Mouse (Mus musculus): ENCODE measurements around the gene Stx6. TPM values are rescaled to one million over a fixed set of nuclear protein-coding genes. Genes with fewer than 3 reads are reported as not detected.

The Stx6 gene
- polyA plus RNA-seq, 1 experiment from 2014 or later = 62.8 TPM

DNA sequence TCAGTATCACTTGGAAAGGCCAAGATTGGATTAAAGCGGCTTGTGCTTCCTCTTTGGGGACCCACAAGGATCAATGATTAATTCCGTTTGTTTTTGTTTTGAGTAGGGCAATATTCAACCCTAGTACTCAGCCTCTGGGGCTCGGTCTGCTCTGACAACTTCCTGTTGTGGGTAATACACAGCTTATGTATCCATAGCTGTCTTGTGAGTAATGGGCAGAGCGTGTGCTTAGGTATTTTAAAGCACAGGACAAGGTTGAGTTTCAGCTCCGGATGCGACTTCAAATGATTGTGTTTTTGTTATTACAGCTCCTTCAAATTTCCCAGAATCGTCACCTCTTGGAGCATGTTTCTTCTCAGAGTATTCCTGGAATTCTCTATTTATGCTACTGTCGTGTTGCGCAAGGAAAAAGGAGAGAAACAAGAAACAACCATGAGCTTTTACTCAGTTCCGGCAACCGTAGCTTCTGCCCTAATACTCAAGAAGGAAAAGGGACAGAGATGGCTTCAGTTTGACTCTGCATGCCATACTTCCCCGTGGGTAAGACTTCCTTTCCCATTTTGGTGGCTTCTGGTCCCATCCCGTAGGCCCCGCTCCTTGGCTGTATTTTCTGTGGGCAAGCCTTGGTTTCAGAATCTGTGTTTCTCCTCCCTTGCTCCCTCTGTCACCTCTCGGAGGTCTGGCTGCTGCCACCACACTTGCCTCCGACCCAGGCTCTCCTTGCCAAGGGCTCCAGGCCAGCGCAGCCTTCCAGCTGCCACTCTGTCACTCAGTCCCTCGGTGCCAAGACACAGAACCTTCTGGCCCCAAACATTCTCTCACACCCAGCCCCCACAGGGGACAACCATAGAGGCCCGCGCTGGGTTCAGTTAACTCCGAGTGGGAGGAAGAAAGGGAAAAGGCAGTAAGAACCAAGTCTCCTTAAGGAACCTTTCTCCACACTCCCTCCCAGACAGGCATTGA is 36.3 kb upstream of the Stx6 start:
- H3K4me3 ChIP-seq (ENCODE audit: low read depth, low read length) = no peak overlapping the region
- ATAC-seq (replicated peaks; ENCODE audit: insufficient number of reproducible peaks, low FRiP score, low TSS enrichment) = no peak
- no peaks in the 10 kb centered on the region for H3K36me3 ChIP-seq (ENCODE audit: control insufficient read depth, insufficient read depth, low read length)
- no peaks in the 10 kb centered on the region for H3K27me3 ChIP-seq (ENCODE audit: control insufficient read depth, insufficient read depth, low read length)
- no peak overlapping the region for H3K4me2 ChIP-seq
- H3K4me1 ChIP-seq (ENCODE audit: control insufficient read depth, insufficient read depth, low read length) = no peaks in the 10 kb centered on the region
- H3K9ac ChIP-seq (ENCODE audit: low read depth, low read length) = no peak overlapping the region
- H3K9me3 ChIP-seq (replicated peaks; ENCODE audit: control insufficient read depth, low read length) = no peaks in the 10 kb centered on the region
- 76% methylated on average over 21 of the region's 21 CpGs for WGBS (ENCODE audit: insufficient replicate concordance)
- H3K27ac ChIP-seq (ENCODE audit: low read depth, low read length) = no peak overlapping the region

DNA sequence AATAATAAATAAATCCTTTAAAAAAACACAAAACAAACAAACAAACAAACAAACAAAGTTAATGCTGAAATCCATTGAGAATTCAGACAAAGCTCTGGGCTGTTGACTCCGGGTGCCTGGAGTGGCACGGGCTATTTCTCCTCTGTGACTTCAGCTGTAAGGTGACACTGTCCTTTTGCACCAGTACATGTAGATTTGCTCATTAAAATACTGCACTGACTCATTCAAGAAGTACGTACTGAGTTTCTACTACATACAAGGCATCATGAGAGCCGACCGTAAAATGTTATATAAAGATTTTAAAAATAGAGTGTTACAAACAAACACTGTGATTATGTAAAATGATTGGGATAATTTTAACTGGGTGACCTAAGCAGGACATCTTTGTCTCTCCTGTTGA is 34.1 kb upstream of the Stx6 start:
- Histone ChIP-seq H3K4me1 (ENCODE audit: control insufficient read depth, insufficient read depth, low read length) (no peaks in the 10 kb centered on the region), H3K27me3 (ENCODE audit: control insufficient read depth, insufficient read depth, low read length) (no peaks in the 10 kb centered on the region), H3K4me2 (no peak overlapping the region), H3K4me3 (ENCODE audit: low read depth, low read length) (no peak overlapping the region), H3K9me3 (replicated peaks; ENCODE audit: control insufficient read depth, low read length) (no peaks in the 10 kb centered on the region), H3K36me3 (ENCODE audit: control insufficient read depth, insufficient read depth, low read length) (no peaks in the 10 kb centered on the region), H3K9ac (ENCODE audit: low read depth, low read length) (no peak overlapping the region), H3K27ac (ENCODE audit: low read depth, low read length) (no peak overlapping the region)
- 88% methylated on average over 5 of the region's 5 CpGs for WGBS (ENCODE audit: insufficient replicate concordance)
- no peak for ATAC-seq (replicated peaks; ENCODE audit: insufficient number of reproducible peaks, low FRiP score, low TSS enrichment)

DNA sequence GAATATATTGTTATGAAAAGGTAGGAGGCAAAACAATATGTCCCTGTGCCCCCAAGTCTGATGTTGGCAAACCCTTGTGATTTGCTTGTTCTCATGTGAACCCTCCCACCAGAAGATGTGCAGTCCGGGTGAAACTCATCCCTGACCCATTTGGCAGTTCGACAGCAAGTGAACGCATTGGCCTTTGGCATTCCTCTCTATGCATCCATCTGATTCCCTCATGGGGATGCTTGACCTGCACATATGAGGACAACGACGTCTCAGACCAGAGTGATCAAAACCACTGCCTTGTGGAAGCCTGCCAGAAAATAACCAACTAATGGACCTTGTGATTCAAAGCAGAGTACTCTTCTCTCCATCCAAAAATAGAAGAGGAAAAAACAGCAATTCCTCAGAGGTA is 31.8 kb upstream of the Stx6 start:
- no peak for ATAC-seq (replicated peaks; ENCODE audit: insufficient number of reproducible peaks, low FRiP score, low TSS enrichment)
- WGBS (ENCODE audit: insufficient replicate concordance) = 77% methylated on average over 5 of the region's 5 CpGs
- H3K27me3 ChIP-seq (ENCODE audit: control insufficient read depth, insufficient read depth, low read length) = no peaks in the 10 kb centered on the region

DNA sequence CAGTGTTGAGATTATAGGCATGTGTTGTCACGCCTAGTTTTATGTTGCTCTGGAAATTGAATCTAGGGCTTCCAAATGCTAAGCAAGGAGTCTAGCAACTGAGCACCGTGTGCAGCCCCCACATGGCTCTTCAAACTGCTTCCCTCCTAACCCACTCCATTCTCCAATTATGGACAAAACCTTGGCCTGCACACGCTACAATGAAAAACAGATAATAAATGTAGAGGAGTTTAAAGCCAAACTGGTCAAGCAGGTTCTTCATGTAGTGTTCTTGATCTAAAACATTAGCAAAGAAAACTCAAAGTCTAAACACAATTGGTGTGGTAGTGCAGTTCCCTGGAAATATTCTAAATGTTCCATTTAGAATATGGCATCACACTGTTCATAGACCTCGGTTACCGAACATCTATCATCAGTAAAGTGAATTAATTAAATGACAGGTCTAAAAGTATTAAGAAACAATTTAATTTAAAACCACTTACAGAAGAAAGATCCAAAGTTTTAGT is 31.0 kb upstream of the Stx6 start:
- no peak overlapping the region for H3K9ac ChIP-seq (ENCODE audit: low read depth, low read length)
- H3K4me1 ChIP-seq (ENCODE audit: control insufficient read depth, insufficient read depth, low read length) = no peaks in the 10 kb centered on the region
- H3K27ac ChIP-seq (ENCODE audit: low read depth, low read length) = no peak overlapping the region
- no peaks in the 10 kb centered on the region for H3K9me3 ChIP-seq (replicated peaks; ENCODE audit: control insufficient read depth, low read length)
- H3K4me3 ChIP-seq (ENCODE audit: low read depth, low read length) = no peak overlapping the region
- no peaks in the 10 kb centered on the region for H3K27me3 ChIP-seq (ENCODE audit: control insufficient read depth, insufficient read depth, low read length)
- no peak overlapping the region for H3K4me2 ChIP-seq
- WGBS (ENCODE audit: insufficient replicate concordance) = 87% methylated on average over 5 of the region's 5 CpGs
- ATAC-seq (replicated peaks; ENCODE audit: insufficient number of reproducible peaks, low FRiP score, low TSS enrichment) = no peak
- H3K36me3 ChIP-seq (ENCODE audit: control insufficient read depth, insufficient read depth, low read length) = no peaks in the 10 kb centered on the region

More for the DNA sequence above, 31.8 kb upstream of the Stx6 start:
- Histone ChIP-seq H3K4me3 (ENCODE audit: low read depth, low read length) (no peak overlapping the region), H3K27ac (ENCODE audit: low read depth, low read length) (no peak overlapping the region), H3K9me3 (replicated peaks; ENCODE audit: control insufficient read depth, low read length) (no peaks in the 10 kb centered on the region), H3K36me3 (ENCODE audit: control insufficient read depth, insufficient read depth, low read length) (no peaks in the 10 kb centered on the region), H3K4me2 (no peak overlapping the region), H3K4me1 (ENCODE audit: control insufficient read depth, insufficient read depth, low read length) (no peaks in the 10 kb centered on the region), H3K9ac (ENCODE audit: low read depth, low read length) (no peak overlapping the region)

DNA sequence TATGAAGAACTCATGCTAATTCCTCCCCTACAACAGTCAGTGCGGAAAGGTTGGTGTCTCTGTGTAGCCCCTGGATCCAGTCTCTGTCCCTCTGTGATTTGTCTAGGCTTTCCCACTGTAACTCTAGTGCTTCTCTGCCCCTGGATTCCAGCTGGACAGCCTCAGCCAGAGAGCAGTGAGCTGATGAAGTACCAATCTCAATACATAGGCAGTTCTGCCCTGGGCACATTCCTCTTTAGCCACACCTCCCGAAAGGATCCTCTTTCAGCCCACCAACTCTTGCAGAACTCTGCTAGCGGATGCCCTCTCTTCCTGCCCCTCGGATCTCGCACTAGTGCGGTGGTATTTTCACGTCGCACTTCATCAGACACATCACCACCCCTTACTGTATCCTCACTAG is 23.6 kb upstream of the Stx6 start:
- peak overlapping the region; percentile 32; the same call in 1 of the 2 replicates for H3K27ac ChIP-seq (ENCODE audit: low read depth, low read length)
- 28% methylated on average over 8 of the region's 8 CpGs for WGBS (ENCODE audit: insufficient replicate concordance)
- H3K4me3 ChIP-seq (ENCODE audit: low read depth, low read length) = no peak overlapping the region
- no peaks in the 10 kb centered on the region for H3K27me3 ChIP-seq (ENCODE audit: control insufficient read depth, insufficient read depth, low read length)
- no peak overlapping the region for H3K9ac ChIP-seq (ENCODE audit: low read depth, low read length)
- H3K4me2 ChIP-seq = no peak overlapping the region
- peaks cover 26% of the 10 kb centered on the region for H3K4me1 ChIP-seq (ENCODE audit: control insufficient read depth, insufficient read depth, low read length)
- no peaks in the 10 kb centered on the region for H3K36me3 ChIP-seq (ENCODE audit: control insufficient read depth, insufficient read depth, low read length)
- no peaks in the 10 kb centered on the region for H3K9me3 ChIP-seq (replicated peaks; ENCODE audit: control insufficient read depth, low read length)
- ATAC-seq (replicated peaks; ENCODE audit: insufficient number of reproducible peaks, low FRiP score, low TSS enrichment) = 0 out of 2 replicates have a peak, but pooled peaks have one; percentile 31

DNA sequence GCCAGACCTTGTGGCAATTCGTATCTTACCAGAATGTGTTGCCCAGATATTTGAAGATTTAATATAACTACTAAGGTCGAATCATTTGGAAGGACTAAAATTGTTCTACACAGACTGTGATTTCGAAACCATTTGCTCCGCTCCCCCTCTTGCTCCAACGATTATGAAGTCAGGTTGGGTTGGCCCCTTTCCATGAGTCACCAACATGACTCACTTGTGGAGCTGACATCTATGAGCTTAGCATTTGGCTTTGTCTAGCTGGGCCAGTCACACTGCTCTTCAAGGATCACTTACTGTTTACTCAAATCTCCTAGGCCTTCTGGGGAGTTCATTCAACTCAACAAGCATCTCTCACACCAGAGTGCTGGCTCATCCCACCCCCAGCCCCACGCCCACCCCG is 19.7 kb upstream of the Stx6 start:
- Histone ChIP-seq H3K4me2 (no peak overlapping the region), H3K9ac (ENCODE audit: low read depth, low read length) (no peak overlapping the region), H3K4me1 (ENCODE audit: control insufficient read depth, insufficient read depth, low read length) (peaks cover 26% of the 10 kb centered on the region), H3K4me3 (ENCODE audit: low read depth, low read length) (no peak overlapping the region), H3K36me3 (ENCODE audit: control insufficient read depth, insufficient read depth, low read length) (no peaks in the 10 kb centered on the region), H3K27me3 (ENCODE audit: control insufficient read depth, insufficient read depth, low read length) (no peaks in the 10 kb centered on the region), H3K9me3 (replicated peaks; ENCODE audit: control insufficient read depth, low read length) (no peaks in the 10 kb centered on the region), H3K27ac (ENCODE audit: low read depth, low read length) (no peak overlapping the region)
- no peak for ATAC-seq (replicated peaks; ENCODE audit: insufficient number of reproducible peaks, low FRiP score, low TSS enrichment)
- WGBS (ENCODE audit: insufficient replicate concordance) = 78% methylated on average over 7 of the region's 7 CpGs

DNA sequence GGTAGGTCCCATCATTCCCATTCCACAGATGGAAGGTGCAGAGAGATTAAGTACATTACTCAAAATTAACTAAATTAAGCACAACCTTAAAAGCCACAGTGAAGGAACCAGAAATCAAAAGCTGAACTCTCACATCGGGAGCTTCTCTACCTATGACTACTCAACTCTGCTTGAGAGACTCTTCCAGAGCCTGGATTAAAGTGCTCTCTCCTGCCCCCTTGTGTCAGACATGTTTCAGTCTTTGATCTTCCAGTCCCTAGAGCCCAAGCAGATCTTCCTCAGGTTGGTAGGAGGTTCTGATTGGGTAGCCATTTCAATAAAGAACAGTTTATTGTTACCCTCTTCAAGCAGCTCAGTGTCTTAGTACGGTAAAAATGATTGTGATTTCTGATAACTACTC is 18.4 kb upstream of the Stx6 start:
- no peak overlapping the region for H3K9ac ChIP-seq (ENCODE audit: low read depth, low read length)
- no peak overlapping the region for H3K27ac ChIP-seq (ENCODE audit: low read depth, low read length)
- ATAC-seq (replicated peaks; ENCODE audit: insufficient number of reproducible peaks, low FRiP score, low TSS enrichment) = no peak
- WGBS (ENCODE audit: insufficient replicate concordance) = 59% methylated on average over 2 of the region's 2 CpGs
- H3K4me2 ChIP-seq = no peak overlapping the region
- H3K4me1 ChIP-seq (ENCODE audit: control insufficient read depth, insufficient read depth, low read length) = peaks cover 18% of the 10 kb centered on the region
- H3K4me3 ChIP-seq (ENCODE audit: low read depth, low read length) = no peak overlapping the region
- H3K36me3 ChIP-seq (ENCODE audit: control insufficient read depth, insufficient read depth, low read length) = no peaks in the 10 kb centered on the region
- H3K27me3 ChIP-seq (ENCODE audit: control insufficient read depth, insufficient read depth, low read length) = no peaks in the 10 kb centered on the region
- no peaks in the 10 kb centered on the region for H3K9me3 ChIP-seq (replicated peaks; ENCODE audit: control insufficient read depth, low read length)

DNA sequence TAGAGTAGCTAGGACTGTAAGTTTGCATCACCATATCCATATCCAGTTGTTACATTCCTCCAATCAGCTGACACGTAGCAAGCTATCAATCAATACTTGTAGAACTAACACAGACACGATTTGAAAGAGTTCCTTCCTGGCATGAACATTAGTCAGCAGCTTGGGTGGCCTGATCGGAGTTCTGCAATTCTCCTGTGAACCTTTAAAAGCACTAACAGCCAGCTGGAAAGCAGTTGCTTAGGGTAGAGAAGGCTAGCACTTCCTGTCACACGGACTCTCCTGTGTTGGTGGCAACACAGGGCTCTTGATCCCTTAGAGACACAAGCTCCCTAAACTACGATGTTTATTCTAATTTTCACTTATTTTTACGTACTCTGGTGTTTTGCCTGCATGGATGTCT is 12.9 kb upstream of the Stx6 start:
- no peak overlapping the region for H3K27ac ChIP-seq (ENCODE audit: low read depth, low read length)
- ATAC-seq (replicated peaks; ENCODE audit: insufficient number of reproducible peaks, low FRiP score, low TSS enrichment) = no peak
- H3K4me3 ChIP-seq (ENCODE audit: low read depth, low read length) = no peak overlapping the region
- H3K9ac ChIP-seq (ENCODE audit: low read depth, low read length) = no peak overlapping the region
- H3K27me3 ChIP-seq (ENCODE audit: control insufficient read depth, insufficient read depth, low read length) = no peaks in the 10 kb centered on the region
- peak overlapping the region; percentile 50 for H3K4me2 ChIP-seq
- WGBS (ENCODE audit: insufficient replicate concordance) = 46% methylated on average over 6 of the region's 6 CpGs
- no peaks in the 10 kb centered on the region for H3K9me3 ChIP-seq (replicated peaks; ENCODE audit: control insufficient read depth, low read length)
- H3K36me3 ChIP-seq (ENCODE audit: control insufficient read depth, insufficient read depth, low read length) = no peaks in the 10 kb centered on the region
- H3K4me1 ChIP-seq (ENCODE audit: control insufficient read depth, insufficient read depth, low read length) = no peaks in the 10 kb centered on the region
